Mouse (Mus musculus): ENCODE results near the gene Dlg2.

DNA sequence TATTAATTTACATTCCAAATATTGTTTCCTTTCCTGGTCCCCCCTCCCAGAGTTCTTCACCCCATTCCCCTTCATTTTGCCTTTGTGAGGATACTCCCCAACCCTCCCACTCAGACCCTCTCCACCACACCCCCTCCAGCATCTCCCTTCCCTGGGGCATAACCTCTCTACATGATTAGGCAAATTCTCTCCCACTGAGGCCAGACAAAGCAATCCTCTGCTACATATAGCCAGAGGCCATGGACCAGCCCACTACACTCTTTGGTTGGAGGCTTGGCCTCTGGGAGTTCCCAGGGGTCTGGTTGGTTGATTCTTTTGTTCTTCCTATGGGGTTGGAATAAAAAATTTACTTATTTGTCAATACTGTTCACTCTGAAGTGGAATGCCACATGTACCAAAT lies 505.6 kb downstream of the Dlg2 start:
- TF ChIP-seq GATA1 (IDR thresholded peaks at IDR 0.05; ENCODE audit: borderline replicate concordance, low read length): no peak
- TF ChIP-seq FLI1 (IDR thresholded peaks at IDR 0.05; ENCODE audit: low read length): no peak
